Mouse (Mus musculus): ENCODE results near the gene Gm20431. TPM values are rescaled to one million over a fixed set of nuclear protein-coding genes. Genes with fewer than 3 reads are reported as not detected.

The Gm20431 gene
- polyA plus RNA-seq, 1 experiment from 2014 or later: 8.6 TPM

Small RNA genes lying within 50 kb of the gene (microRNA-seq; reads per million reads assigned to microRNA genes)
- not detected for gene Gm22355

Other genes with a start within 250 kb of the Gm20431 start
- 20.9 TPM in 2 replicates for gene Slc9a8, start 239.8 kb downstream of the Gm20431 start, polyA plus RNA-seq (2015; fragmentation: Nextera tagmentation; extraction: Ambion mirVana)
- gene Rnf114, start 168.9 kb downstream of the Gm20431 start, polyA plus RNA-seq (2015; fragmentation: Nextera tagmentation; extraction: Ambion mirVana): 112 and 115 TPM in 2 replicates
- 30.7 and 33.4 TPM in 2 replicates for gene Spata2, start 168.6 kb downstream of the Gm20431 start, polyA plus RNA-seq (2015; fragmentation: Nextera tagmentation; extraction: Ambion mirVana)
- gene Snai1, start 123.3 kb downstream of the Gm20431 start, polyA plus RNA-seq (2015; fragmentation: Nextera tagmentation; extraction: Ambion mirVana): 5.9 and 6.6 TPM in 2 replicates
- 334 and 356 TPM in 2 replicates for gene Ube2v1, start 29.4 kb downstream of the Gm20431 start, polyA plus RNA-seq (2015; fragmentation: Nextera tagmentation; extraction: Ambion mirVana)
- gene Cebpb, start 27.4 kb upstream of the Gm20431 start, polyA plus RNA-seq (2015; fragmentation: Nextera tagmentation; extraction: Ambion mirVana): 3.2 and 3.3 TPM in 2 replicates
- 39.4 and 42.5 TPM in 2 replicates for gene Tmem189, start 28.3 kb upstream of the Gm20431 start, polyA plus RNA-seq (2015; fragmentation: Nextera tagmentation; extraction: Ambion mirVana)